16 mouse cellular contexts compared by ENCODE assay signal in the genomic region with DNA sequence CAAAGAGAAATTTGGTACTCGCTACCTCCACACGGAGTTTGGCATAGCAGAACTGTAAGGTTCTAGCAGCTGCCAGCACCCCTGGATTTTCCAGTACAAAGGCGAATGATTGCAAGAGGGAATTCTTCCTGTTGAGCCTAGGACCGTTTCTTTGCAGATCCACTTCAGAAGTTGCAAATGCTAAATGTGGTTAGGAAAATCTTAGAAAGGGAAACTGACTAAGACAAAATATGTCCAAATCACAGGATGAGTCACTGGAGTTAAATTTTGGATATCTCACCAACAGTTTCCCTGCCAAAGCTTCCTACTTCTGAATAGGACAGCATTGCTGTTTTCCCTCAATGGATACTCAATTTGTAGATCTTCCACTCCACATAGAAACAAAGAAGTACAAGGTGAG.
DNase-seq lines count a peak whose midpoint lies in the region.
"Had no signal": no experiment of that assay in that cellular context is flagged by ENCODE, and none has a peak within 500 bp of the region (broad histone marks: within the 10 kb centered on the region; RNA-seq: fewer than 3 reads in every experiment).

No protein-coding gene starts in this region.

- peak; percentile 5 to 74 for DNase-seq in left cerebral cortex, postnatal 25 days (ENCODE audit: low spot score in 2 of 2)
- no peak for DNase-seq in left cerebral cortex, adult 9 months (ENCODE audit: low spot score in 2 of 2)
- DNase-seq in 416B (ENCODE audit: low read depth) (peak; percentile 1), adipocyte (ENCODE audit: low spot score) (peak; percentile 15)
- peak; percentile 62 for DNase-seq in telencephalon, adult 2 months (ENCODE audit: low read depth, low spot score)
- no peak for DNase-seq in heart, adult 11 months
- no peak for DNase-seq in heart, adult 9 months (ENCODE audit: low spot score in 2 of 2)
- DNase-seq: adrenal gland, postnatal 14 days; cerebellum, adult 11-12 months; cerebellum, adult 9-11 months; kidney, adult 8-10 months; kidney, postnatal 4 days; lung, embryonic 14.5 days; lung, postnatal 14 days; right cerebral cortex, postnatal 14 days; thymus, postnatal 14 days had no signal

- intact Hi-C loops in left cerebral cortex, postnatal 25 days (cut with DNase I), result no loop called here

Comparison
In these comparisons a context has a peak if more than half of its experiments do, and no peak if none do; other contexts are left out.
1. DNase-seq: peak in left cerebral cortex, postnatal 25 days (2 of 2), 416B (single experiment), adipocyte (single experiment) and telencephalon, adult 2 months (single experiment); none in left cerebral cortex, adult 9 months (0 of 2), heart, adult 11 months (single experiment) and heart, adult 9 months (0 of 2).